Mouse (Mus musculus) spleen, postnatal 36 days (tissue): Measurements from ENCODE around the gene Klhl5.
A peak's percentile ranks its signal among the peaks of the same experiment; 100 is the strongest.

Source experiments
- DNase-seq, 2 experiments: peaks; one replicate each; pipeline ENCODE4 v3.0.0; 2022; ENCODE audit warnings: low spot score in 2 of 2, mixed read lengths in 1 of 2

Klhl5 gene

GRCm38 (mm10) chr5:65145499-65146101 lies 38.3 kb downstream of the Klhl5 start:
- no peak for DNase-seq

GRCm38 (mm10) chr5:65146749-65147148 lies 39.4 kb downstream of the Klhl5 start:
- no peak for DNase-seq

GRCm38 (mm10) chr5:65149706-65150105 lies 42.4 kb downstream of the Klhl5 start:
- no peak for DNase-seq

GRCm38 (mm10) chr5:65150376-65150955 lies 43.1 kb downstream of the Klhl5 start:
- no peak for DNase-seq

GRCm38 (mm10) chr5:65151276-65151675 lies 43.9 kb downstream of the Klhl5 start:
- DNase-seq = no peak

GRCm38 (mm10) chr5:65151767-65152166 lies 44.4 kb downstream of the Klhl5 start:
- DNase-seq = no peak

- no peak for DNase-seq
Observed at GRCm38 (mm10) chr5:65154287-65154686, 46.9 kb downstream of the Klhl5 start.

- DNase-seq = peak in 1 of 2 experiments; percentile 12
Observed at GRCm38 (mm10) chr5:65156853-65157252, 49.5 kb downstream of the Klhl5 start.

- DNase-seq = no peak
Observed at GRCm38 (mm10) chr5:65157412-65158381, 50.4 kb downstream of the Klhl5 start.

GRCm38 (mm10) chr5:65158696-65159305 lies 51.5 kb downstream of the Klhl5 start:
- DNase-seq = no peak

GRCm38 (mm10) chr5:65163001-65163400 lies 55.7 kb downstream of the Klhl5 start:
- no peak for DNase-seq

GRCm38 (mm10) chr5:65163489-65164092 lies 56.3 kb downstream of the Klhl5 start:
- no peak for DNase-seq

- DNase-seq = no peak
Observed at GRCm38 (mm10) chr5:65170206-65170605, 62.9 kb downstream of the Klhl5 start.

GRCm38 (mm10) chr5:65175035-65175917 lies 67.9 kb downstream of the Klhl5 start:
- DNase-seq = no peak

GRCm38 (mm10) chr5:65175918-65176484 lies 68.7 kb downstream of the Klhl5 start:
- no peak for DNase-seq

- DNase-seq = no peak
Observed at GRCm38 (mm10) chr5:65177026-65177514, 69.7 kb downstream of the Klhl5 start.

- no peak for DNase-seq
Observed at GRCm38 (mm10) chr5:65178477-65178876, 71.1 kb downstream of the Klhl5 start.

GRCm38 (mm10) chr5:65181160-65181793 lies 73.9 kb downstream of the Klhl5 start:
- no peak for DNase-seq

- DNase-seq = no peak
Observed at GRCm38 (mm10) chr5:65181794-65182169, 74.4 kb downstream of the Klhl5 start.

GRCm38 (mm10) chr5:65182268-65182667 lies 74.9 kb downstream of the Klhl5 start:
- DNase-seq = no peak
